Mouse (Mus musculus) cerebellum, adult 2 months (tissue): ENCODE results near the gene Lrrc1. TPM values are rescaled to one million over a fixed set of nuclear protein-coding genes. Genes with fewer than 3 reads are reported as not detected.
A peak's percentile ranks its signal among the peaks of the same experiment; 100 is the strongest.

Experiments used
- DNase-seq, 2 experiments: peaks; one replicate each; pipeline ENCODE4 v3.0.0; 2021
- H3K27ac ChIP-seq: fragments of 200-500 bp; 2 replicates; pipeline ENCODE4 v1.5.1; 2012; ENCODE audit warnings: low read length, control low read depth, inconsistent platforms; ENCODE audit not compliant: insufficient read depth
- H3K27me3 ChIP-seq: fragments of 200-500 bp; 2 replicates; pipeline ENCODE4 v1.6.1; 2012; ENCODE audit warnings: inconsistent platforms, mild to moderate bottlenecking, low read length, moderate library complexity; ENCODE audit not compliant: control insufficient read depth, insufficient read depth
- H3K4me1 ChIP-seq: fragments of 200-500 bp; 2 replicates; pipeline ENCODE4 v1.6.1; 2011; ENCODE audit warnings: low read length; ENCODE audit not compliant: control insufficient read depth, insufficient read depth
- H3K4me3 ChIP-seq: fragments of 200-500 bp; replicated peaks from 2 replicates; pipeline ENCODE3; 2011; ENCODE audit warnings: mild to moderate bottlenecking, low read depth, low read length, control low read depth; ENCODE audit not compliant: insufficient read depth
- CTCF ChIP-seq: fragments of 200-500 bp; IDR thresholded peaks from 2 replicates; pipeline ENCODE4 v1.5.1; 2011; ENCODE audit warnings: low read depth, mild to moderate bottlenecking, control low read depth, low read length, moderate library complexity, borderline replicate concordance; ENCODE audit not compliant: insufficient read depth
- POLR2A ChIP-seq: fragments of 200-500 bp; IDR thresholded peaks from 2 replicates; pipeline ENCODE4 v1.6.1; 2011; ENCODE audit warnings: low read length, control low read depth, borderline replicate concordance; ENCODE audit not compliant: insufficient read depth
- WGBS: fragments of 180-500 bp; shearing (Covaris S2); methylation state at CpG from one replicate; pipeline ENCODE4 v1.1.7; 2018; 5-methylcytosine and 5-hydroxymethylcytosine counted together
- polyA plus RNA-seq: library from polyadenylated mRNA; depleted of rRNA; stranded (reverse); fragments of >200 nt; gene quantifications from 2 replicates; pipeline ENCODE4 v1.2.3, GENCODE M21; 2012

The Lrrc1 gene
- polyA plus RNA-seq, 1 experiment, result 28.8 TPM

- TF ChIP-seq POLR2A (no peak), CTCF (no peak)
- Histone ChIP-seq H3K4me3 (no peak overlapping the region), H3K27ac (no peak overlapping the region), H3K4me1 (no peaks in the 10 kb centered on the region), H3K27me3 (no peaks in the 10 kb centered on the region)
- WGBS, result 84% methylated on average over 4 of the region's 4 CpGs
- no peak for DNase-seq
Measured at GRCm38 (mm10) chr9:77557181-77557580, 12.5 kb upstream of the Lrrc1 start.

GRCm38 (mm10) chr9:77556435-77556834 is 11.8 kb upstream of the Lrrc1 start:
- Histone ChIP-seq H3K4me1 (no peaks in the 10 kb centered on the region), H3K4me3 (no peak overlapping the region), H3K27me3 (no peaks in the 10 kb centered on the region), H3K27ac (no peak overlapping the region)
- DNase-seq, result no peak
- no peak for TF ChIP-seq POLR2A
- no peak for TF ChIP-seq CTCF
- 91% methylated on average over 9 of the region's 9 CpGs for WGBS

- TF ChIP-seq CTCF, result no peak
- no peak for TF ChIP-seq POLR2A
- H3K4me1 ChIP-seq, result no peaks in the 10 kb centered on the region
- DNase-seq, result no peak
- H3K27ac ChIP-seq, result no peak overlapping the region
- H3K4me3 ChIP-seq, result no peak overlapping the region
- 66% methylated on average over 2 of the region's 2 CpGs for WGBS
- no peaks in the 10 kb centered on the region for H3K27me3 ChIP-seq
Measured at GRCm38 (mm10) chr9:77553465-77553864, 8.8 kb upstream of the Lrrc1 start.

GRCm38 (mm10) chr9:77551036-77551512 is 6.4 kb upstream of the Lrrc1 start:
- TF ChIP-seq POLR2A (no peak), CTCF (no peak)
- H3K27me3 ChIP-seq, result no peaks in the 10 kb centered on the region
- no peaks in the 10 kb centered on the region for H3K4me1 ChIP-seq
- no peak for DNase-seq
- WGBS, result 70% methylated on average over 7 of the region's 7 CpGs
- no peak overlapping the region for H3K4me3 ChIP-seq
- no peak overlapping the region for H3K27ac ChIP-seq

- Histone ChIP-seq H3K4me3 (no peak overlapping the region), H3K4me1 (no peaks in the 10 kb centered on the region), H3K27ac (no peak overlapping the region), H3K27me3 (no peaks in the 10 kb centered on the region)
- no peak for TF ChIP-seq CTCF
- TF ChIP-seq POLR2A, result no peak
- 80% methylated on average over 3 of the region's 3 CpGs for WGBS
- no peak for DNase-seq
Measured at GRCm38 (mm10) chr9:77546010-77546409, 1.3 kb upstream of the Lrrc1 start.

- H3K4me1 ChIP-seq, result no peaks in the 10 kb centered on the region
- no peak overlapping the region for H3K27ac ChIP-seq
- no peaks in the 10 kb centered on the region for H3K27me3 ChIP-seq
- DNase-seq, result no peak
- WGBS, result under 1% methylated on average over 17 of the region's 17 CpGs
- TF ChIP-seq POLR2A (no peak), CTCF (no peak)
- peak overlapping the region; percentile 61 for H3K4me3 ChIP-seq
Measured at GRCm38 (mm10) chr9:77545068-77545421, 375 bp upstream of the Lrrc1 start.

- Histone ChIP-seq H3K27ac (no peak overlapping the region), H3K4me1 (no peaks in the 10 kb centered on the region), H3K27me3 (no peaks in the 10 kb centered on the region), H3K4me3 (peak overlapping the region; percentile 61)
- peak; percentile 56 to 59 for DNase-seq
- WGBS, result 6% methylated on average over 40 of the region's 40 CpGs
- TF ChIP-seq POLR2A, result no peak
- TF ChIP-seq CTCF, result no peak
Measured at GRCm38 (mm10) chr9:77543351-77544321, 1.0 kb downstream of the Lrrc1 start.

- DNase-seq, result no peak
- Histone ChIP-seq H3K4me3 (no peak overlapping the region), H3K27me3 (no peaks in the 10 kb centered on the region), H3K4me1 (no peaks in the 10 kb centered on the region; the same call in 1 of the 2 replicates), H3K27ac (no peak overlapping the region)
- TF ChIP-seq CTCF, result no peak
- 97% methylated on average over 7 of the region's 7 CpGs for WGBS
Measured at GRCm38 (mm10) chr9:77541556-77541955, 3.1 kb downstream of the Lrrc1 start.
